12 mouse cellular contexts compared by ENCODE assay signal in the genomic region with DNA sequence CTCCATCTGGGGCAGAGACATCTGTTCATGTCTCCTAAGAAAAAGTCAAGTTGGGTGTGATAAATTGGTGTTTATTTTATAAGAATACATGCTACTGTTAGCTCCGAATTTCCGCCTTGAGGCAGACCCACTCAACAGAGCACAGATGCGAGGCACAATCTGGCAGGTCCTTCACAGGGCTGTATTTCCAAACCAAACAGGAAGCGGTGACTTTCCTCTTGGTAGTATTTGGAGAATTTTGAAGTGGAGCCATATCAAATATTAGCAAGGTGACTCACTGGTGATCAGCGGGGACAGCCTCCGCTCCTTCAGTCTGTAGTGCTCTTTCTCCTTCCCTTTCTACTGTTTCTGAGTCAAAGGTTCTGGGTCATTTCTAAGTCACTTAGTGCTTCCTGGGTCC.
DNase-seq lines count a peak whose midpoint lies in the region; ATAC-seq lines count a peak whose summit lies in the region.
"Had no signal": no experiment of that assay in that cellular context is flagged by ENCODE, and none has a peak within 500 bp of the region (broad histone marks: within the 10 kb centered on the region; RNA-seq: fewer than 3 reads in every experiment).

No protein-coding gene starts in this region.

- no peaks in the 10 kb centered on the region for H3K9me3 ChIP-seq in heart, embryonic 11.5 days (replicated peaks; ENCODE audit: control insufficient read depth, low read length)
- H3K9me3 ChIP-seq in stomach, embryonic 15.5 days = no peaks in the 10 kb centered on the region

- WGBS in heart, embryonic 11.5 days (ENCODE audit: insufficient replicate concordance) = 59% methylated on average over 6 of the region's 6 CpGs
- WGBS in large intestine, adult 2 months = 19% methylated on average over 6 of the region's 6 CpGs
- WGBS in stomach, embryonic 15.5 days = 59% methylated on average over 6 of the region's 6 CpGs

- no peak overlapping the region for H3K9ac ChIP-seq in heart, embryonic 11.5 days (ENCODE audit: low read depth, low read length)
- H3K9ac ChIP-seq in stomach, embryonic 15.5 days = no peak overlapping the region
- H3K9ac ChIP-seq: forebrain, postnatal 0 days had no signal

- H3K4me3 ChIP-seq in heart, embryonic 11.5 days (ENCODE audit: low read depth, low read length) = no peak overlapping the region
- H3K4me3 ChIP-seq in stomach, embryonic 15.5 days (replicated peaks) = no peak overlapping the region
- H3K4me3 ChIP-seq: megakaryocyte, embryonic 14.5 days had no signal

- no peaks in the 10 kb centered on the region; the same call in 1 of the 2 replicates for H3K27me3 ChIP-seq in heart, embryonic 11.5 days (ENCODE audit: control insufficient read depth, insufficient read depth, low read length)
- no peaks in the 10 kb centered on the region for H3K27me3 ChIP-seq in stomach, embryonic 15.5 days (replicated peaks)
- H3K27me3 ChIP-seq: CH12.LX; megakaryocyte, embryonic 14.5 days had no signal

- H3K4me1 ChIP-seq in heart, embryonic 11.5 days (ENCODE audit: control insufficient read depth, insufficient read depth, low read length) = 0 out of 2 replicates have a peak, but pooled peaks cover 3% of the 10 kb centered on the region
- H3K4me1 ChIP-seq in stomach, embryonic 15.5 days = no peaks in the 10 kb centered on the region
- H3K4me1 ChIP-seq: megakaryocyte, embryonic 14.5 days had no signal

- no peak for ATAC-seq in heart, embryonic 11.5 days (replicated peaks; ENCODE audit: insufficient number of reproducible peaks, low FRiP score, low TSS enrichment)
- ATAC-seq in stomach, embryonic 15.5 days (ENCODE audit: insufficient read depth, low FRiP score, low read depth) = peak; percentile 55; the same call in 1 of the 2 replicates

- peak; percentile 96 for DNase-seq in heart, adult 11 months
- DNase-seq in right cerebral cortex, adult 2 months (ENCODE audit: low spot score in 2 of 2) = peak; percentile 44 to 55
- DNase-seq in right cerebral cortex, postnatal 14 days = no peak
- DNase-seq in large intestine, adult 2 months (ENCODE audit: low read depth, low spot score) = peak; percentile 68
- no peak for DNase-seq in cerebellum, postnatal 36 days
- no peak for DNase-seq in right cerebral cortex, postnatal 4 days
- DNase-seq: cerebellum, postnatal 25 days had no signal

- H3K36me3 ChIP-seq in heart, embryonic 11.5 days (ENCODE audit: control insufficient read depth, insufficient read depth, low read length) = no peaks in the 10 kb centered on the region
- H3K36me3 ChIP-seq in stomach, embryonic 15.5 days = 0 out of 2 replicates have a peak, but pooled peaks cover 4% of the 10 kb centered on the region

- H3K4me2 ChIP-seq in heart, embryonic 11.5 days = no peak overlapping the region
- no peak overlapping the region for H3K4me2 ChIP-seq in stomach, embryonic 15.5 days

- no peak overlapping the region for H3K27ac ChIP-seq in heart, embryonic 11.5 days (ENCODE audit: low read depth, low read length)
- H3K27ac ChIP-seq in stomach, embryonic 15.5 days = peak overlapping the region; percentile 48; the same call in 1 of the 2 replicates

Comparison
In these comparisons a context has a peak if more than half of its experiments do, and no peak if none do; other contexts are left out.
1. DNase-seq: peak in heart, adult 11 months (single experiment), right cerebral cortex, adult 2 months (2 of 2) and large intestine, adult 2 months (single experiment); none in right cerebral cortex, postnatal 14 days (single experiment), cerebellum, postnatal 36 days (0 of 2) and right cerebral cortex, postnatal 4 days (single experiment).